Mouse (Mus musculus): Measurements from ENCODE around the gene Wdr26.

- TF ChIP-seq CTCF (IDR thresholded peaks at IDR 0.05; ENCODE audit: extremely low read depth, insufficient read length, insufficient replicate concordance, low read depth, low read length) (no peak), POLR2A (IDR thresholded peaks at IDR 0.05; ENCODE audit: low read depth, low read length) (no peak)
Measured at GRCm38 (mm10) chr1:181150431-181150826, 61.4 kb downstream of the Wdr26 start.
